Mouse (Mus musculus): Measurements from ENCODE around the gene Ahnak. TPM values are rescaled to one million over a fixed set of nuclear protein-coding genes. Genes with fewer than 3 reads are reported as not detected.

The Ahnak gene
- total and polyA plus RNA-seq, 2 experiments = 1.2 to 10.9 TPM

- Histone ChIP-seq H3K4me3 (ENCODE audit: insufficient read depth, low read depth, low read length) (no peak overlapping the region), H3K9ac (ENCODE audit: low read depth, low read length) (no peak overlapping the region), H3K36me3 (ENCODE audit: control insufficient read depth, insufficient read depth, low read length) (no peaks in the 10 kb centered on the region), H3K79me2 (ENCODE audit: control insufficient read depth, insufficient read depth, low read length) (no peaks in the 10 kb centered on the region), H3K27me3 (ENCODE audit: control insufficient read depth, insufficient read depth, low read length) (no peaks in the 10 kb centered on the region), H3K4me1 (ENCODE audit: control insufficient read depth, insufficient read depth, low read length) (peaks cover 4% of the 10 kb centered on the region; the same call in 1 of the 2 replicates), H3K27ac (replicated peaks; ENCODE audit: insufficient read depth, low read depth, low read length) (no peak overlapping the region)
- WGBS = 70% methylated on average over 5 of the region's 5 CpGs
- no peak for DNase-seq (ENCODE audit: extremely low read depth, low read depth, low spot score)
- TF ChIP-seq POLR2A (IDR thresholded peaks at IDR 0.05; ENCODE audit: extremely low read depth, insufficient read depth, low read length) (no peak), CTCF (IDR thresholded peaks at IDR 0.05; ENCODE audit: low read depth, low read length) (no peak)
Measured at GRCm38 (mm10) chr19:9025562-9026257, 36.6 kb downstream of the Ahnak start.

GRCm38 (mm10) chr19:9026634-9027033 lies 37.5 kb downstream of the Ahnak start:
- TF ChIP-seq CTCF (IDR thresholded peaks at IDR 0.05; ENCODE audit: low read depth, low read length) = no peak
- no peak for TF ChIP-seq POLR2A (IDR thresholded peaks at IDR 0.05; ENCODE audit: extremely low read depth, insufficient read depth, low read length)
- Histone ChIP-seq H3K4me1 (ENCODE audit: control insufficient read depth, insufficient read depth, low read length) (peaks cover 4% of the 10 kb centered on the region; the same call in 1 of the 2 replicates), H3K9ac (ENCODE audit: low read depth, low read length) (no peak overlapping the region), H3K4me3 (ENCODE audit: insufficient read depth, low read depth, low read length) (no peak overlapping the region), H3K79me2 (ENCODE audit: control insufficient read depth, insufficient read depth, low read length) (no peaks in the 10 kb centered on the region), H3K27ac (replicated peaks; ENCODE audit: insufficient read depth, low read depth, low read length) (no peak overlapping the region), H3K27me3 (ENCODE audit: control insufficient read depth, insufficient read depth, low read length) (no peaks in the 10 kb centered on the region), H3K36me3 (ENCODE audit: control insufficient read depth, insufficient read depth, low read length) (no peaks in the 10 kb centered on the region)
- peak; percentile 28 for DNase-seq (ENCODE audit: extremely low read depth, low read depth, low spot score)
- 91% methylated on average over 4 of the region's 4 CpGs for WGBS

DNA sequence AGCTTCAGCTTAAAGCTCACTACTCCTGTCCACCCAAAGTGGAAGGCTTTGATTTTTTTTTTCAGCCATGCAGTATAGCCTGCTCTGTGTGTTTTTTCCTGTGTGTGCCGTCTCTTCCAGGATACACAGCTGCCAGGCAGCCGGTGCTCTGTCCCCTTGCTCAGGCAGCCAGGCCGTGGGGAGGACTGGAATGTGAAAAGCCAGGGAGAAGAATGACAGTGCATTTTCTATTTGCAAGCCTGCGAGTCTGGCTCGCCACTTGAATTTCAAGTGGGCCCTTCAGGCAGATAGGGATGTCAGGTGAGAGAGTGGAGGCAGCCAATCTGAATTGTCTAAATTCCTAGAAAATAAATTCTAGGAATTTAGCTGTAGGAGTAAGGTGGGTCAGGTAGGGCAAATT lies 38.7 kb downstream of the Ahnak start:
- DNase-seq (ENCODE audit: extremely low read depth, low read depth, low spot score) = no peak
- 35% methylated on average over 5 of the region's 5 CpGs for WGBS

GRCm38 (mm10) chr19:9028375-9028774 lies 39.3 kb downstream of the Ahnak start:
- Histone ChIP-seq H3K36me3 (ENCODE audit: control insufficient read depth, insufficient read depth, low read length) (no peaks in the 10 kb centered on the region), H3K27ac (replicated peaks; ENCODE audit: insufficient read depth, low read depth, low read length) (no peak overlapping the region)
- WGBS = 51% methylated on average over 3 of the region's 3 CpGs

More for the DNA sequence above, 38.7 kb downstream of the Ahnak start:
- no peak overlapping the region for H3K4me3 ChIP-seq (ENCODE audit: insufficient read depth, low read depth, low read length)
- no peak overlapping the region for H3K9ac ChIP-seq (ENCODE audit: low read depth, low read length)
- H3K27ac ChIP-seq (replicated peaks; ENCODE audit: insufficient read depth, low read depth, low read length) = no peak overlapping the region
- no peaks in the 10 kb centered on the region for H3K27me3 ChIP-seq (ENCODE audit: control insufficient read depth, insufficient read depth, low read length)
- no peak for TF ChIP-seq POLR2A (IDR thresholded peaks at IDR 0.05; ENCODE audit: extremely low read depth, insufficient read depth, low read length)
- no peak for TF ChIP-seq CTCF (IDR thresholded peaks at IDR 0.05; ENCODE audit: low read depth, low read length)
- no peaks in the 10 kb centered on the region for H3K36me3 ChIP-seq (ENCODE audit: control insufficient read depth, insufficient read depth, low read length)
- H3K4me1 ChIP-seq (ENCODE audit: control insufficient read depth, insufficient read depth, low read length) = peaks cover 4% of the 10 kb centered on the region; the same call in 1 of the 2 replicates
- no peaks in the 10 kb centered on the region for H3K79me2 ChIP-seq (ENCODE audit: control insufficient read depth, insufficient read depth, low read length)

DNA sequence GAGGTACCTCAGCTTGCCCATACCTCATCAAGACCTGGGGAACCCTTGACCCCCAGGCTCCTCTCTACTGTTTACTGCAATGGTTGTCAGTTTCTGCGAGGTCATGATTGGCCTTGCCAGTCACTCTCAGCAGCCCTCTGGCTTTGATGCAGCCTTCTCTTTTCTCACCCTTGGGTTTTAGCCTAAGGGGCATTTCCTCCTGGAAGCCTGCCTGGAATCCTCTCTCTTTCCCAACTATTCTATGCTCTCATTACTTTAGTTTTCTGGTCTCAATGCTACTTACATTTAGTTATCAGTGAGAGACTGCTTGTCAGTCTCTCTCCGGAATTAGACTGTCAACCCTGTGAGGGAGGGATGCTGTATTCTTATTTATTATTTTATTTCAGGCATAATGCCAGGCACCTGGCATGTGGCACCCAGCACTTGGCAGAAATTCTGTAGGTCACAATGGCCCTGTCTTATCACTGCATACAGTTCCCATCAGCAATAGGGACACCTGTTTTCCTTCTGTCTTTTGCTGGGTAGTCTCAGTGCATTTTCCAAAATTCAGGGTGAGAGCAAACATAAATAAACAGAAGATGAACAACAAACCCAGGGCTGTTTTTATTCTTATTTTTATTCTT lies 40.7 kb downstream of the Ahnak start:
- Histone ChIP-seq H3K79me2 (ENCODE audit: control insufficient read depth, insufficient read depth, low read length) (no peaks in the 10 kb centered on the region), H3K9ac (ENCODE audit: low read depth, low read length) (no peak overlapping the region), H3K4me1 (ENCODE audit: control insufficient read depth, insufficient read depth, low read length) (peaks cover 4% of the 10 kb centered on the region; the same call in 1 of the 2 replicates), H3K4me3 (ENCODE audit: insufficient read depth, low read depth, low read length) (no peak overlapping the region), H3K27me3 (ENCODE audit: control insufficient read depth, insufficient read depth, low read length) (no peaks in the 10 kb centered on the region), H3K36me3 (ENCODE audit: control insufficient read depth, insufficient read depth, low read length) (no peaks in the 10 kb centered on the region), H3K27ac (replicated peaks; ENCODE audit: insufficient read depth, low read depth, low read length) (no peak overlapping the region)
- DNase-seq (ENCODE audit: extremely low read depth, low read depth, low spot score) = no peak
- 74% methylated on average over 2 of the region's 2 CpGs for WGBS
- TF ChIP-seq POLR2A (IDR thresholded peaks at IDR 0.05; ENCODE audit: extremely low read depth, insufficient read depth, low read length) (no peak), CTCF (IDR thresholded peaks at IDR 0.05; ENCODE audit: low read depth, low read length) (no peak)

More at GRCm38 (mm10) chr19:9028375-9028774, 39.3 kb downstream of the Ahnak start:
- Histone ChIP-seq H3K4me3 (ENCODE audit: insufficient read depth, low read depth, low read length) (no peak overlapping the region), H3K9ac (ENCODE audit: low read depth, low read length) (no peak overlapping the region), H3K27me3 (ENCODE audit: control insufficient read depth, insufficient read depth, low read length) (no peaks in the 10 kb centered on the region), H3K79me2 (ENCODE audit: control insufficient read depth, insufficient read depth, low read length) (no peaks in the 10 kb centered on the region), H3K4me1 (ENCODE audit: control insufficient read depth, insufficient read depth, low read length) (peaks cover 4% of the 10 kb centered on the region; the same call in 1 of the 2 replicates)
- TF ChIP-seq POLR2A (IDR thresholded peaks at IDR 0.05; ENCODE audit: extremely low read depth, insufficient read depth, low read length) (no peak), CTCF (IDR thresholded peaks at IDR 0.05; ENCODE audit: low read depth, low read length) (no peak)
- peak; percentile 17 for DNase-seq (ENCODE audit: extremely low read depth, low read depth, low spot score)
